Mouse (Mus musculus) heart, adult 8-10 months (tissue): ENCODE measurements around the gene Slc25a5. TPM values are rescaled to one million over a fixed set of nuclear protein-coding genes. Genes with fewer than 3 reads are reported as not detected.

Experiments used
- DNase-seq: peaks from one replicate; pipeline ENCODE4 v3.0.0; 2022; ENCODE audit warnings: low spot score
- total RNA-seq, 4 experiments: library from RNA; stranded (reverse); gene quantifications; 2 replicates each; pipeline ENCODE4 v1.2.4; 2022

Gene Slc25a5
- total RNA-seq, 4 experiments from 2014 or later, result 320 to 424 (median 359) TPM

GRCm38 (mm10) chrX:36799131-36799879 lies 3.9 kb downstream of the Slc25a5 start:
- no peak for DNase-seq

- DNase-seq, result no peak
Observed at GRCm38 (mm10) chrX:36803189-36803588, 7.7 kb downstream of the Slc25a5 start.

GRCm38 (mm10) chrX:36804196-36804595 lies 8.7 kb downstream of the Slc25a5 start:
- DNase-seq, result peak; percentile 42

GRCm38 (mm10) chrX:36805466-36806235 lies 10.2 kb downstream of the Slc25a5 start:
- no peak for DNase-seq

- DNase-seq, result peak; percentile 89
Observed at GRCm38 (mm10) chrX:36807360-36808317, 12.2 kb downstream of the Slc25a5 start.

- DNase-seq, result no peak
Observed at GRCm38 (mm10) chrX:36808318-36808683, 12.8 kb downstream of the Slc25a5 start.

- no peak for DNase-seq
Observed at GRCm38 (mm10) chrX:36811377-36811776, 15.9 kb downstream of the Slc25a5 start.

GRCm38 (mm10) chrX:36814161-36814836 lies 18.8 kb downstream of the Slc25a5 start:
- no peak for DNase-seq

GRCm38 (mm10) chrX:36815022-36815421 lies 19.6 kb downstream of the Slc25a5 start:
- DNase-seq, result no peak

GRCm38 (mm10) chrX:36815439-36815838 lies 20.0 kb downstream of the Slc25a5 start:
- DNase-seq, result no peak

- no peak for DNase-seq
Observed at GRCm38 (mm10) chrX:36816368-36816899, 21.0 kb downstream of the Slc25a5 start.

- no peak for DNase-seq
Observed at GRCm38 (mm10) chrX:36816953-36817441, 21.5 kb downstream of the Slc25a5 start.

- no peak for DNase-seq
Observed at GRCm38 (mm10) chrX:36819575-36819974, 24.1 kb downstream of the Slc25a5 start.

- no peak for DNase-seq
Observed at GRCm38 (mm10) chrX:36820201-36820600, 24.8 kb downstream of the Slc25a5 start.

- no peak for DNase-seq
Observed at GRCm38 (mm10) chrX:36823932-36824711, 28.7 kb downstream of the Slc25a5 start.

GRCm38 (mm10) chrX:36825032-36825431 lies 29.6 kb downstream of the Slc25a5 start:
- no peak for DNase-seq

GRCm38 (mm10) chrX:36826873-36827272 lies 31.4 kb downstream of the Slc25a5 start:
- no peak for DNase-seq

GRCm38 (mm10) chrX:36830271-36830670 lies 34.8 kb downstream of the Slc25a5 start:
- DNase-seq, result peak; percentile 29

GRCm38 (mm10) chrX:36831632-36832031 lies 36.2 kb downstream of the Slc25a5 start:
- peak; percentile 19 for DNase-seq
